Mouse (Mus musculus) spleen, adult 2 months (tissue): Measurements from ENCODE around the gene Sp6. TPM values are rescaled to one million over a fixed set of nuclear protein-coding genes. Genes with fewer than 3 reads are reported as not detected.

ENCODE experiments used
- DNase-seq, 2 experiments: peaks; one replicate each; pipeline versions ENCODE4 v3.0.0 to v3.0.0-alpha.2; 2012 to 2021; ENCODE audit warnings: low spot score in 2 of 2, low read depth in 1 of 2
- H3K27ac ChIP-seq: fragments of 200-500 bp; 2 replicates; pipeline ENCODE4 v1.5.1; 2012; ENCODE audit warnings: low read length, inconsistent platforms; ENCODE audit not compliant: insufficient read depth
- H3K27me3 ChIP-seq: fragments of 200-500 bp; 2 replicates; pipeline ENCODE4 v1.6.1; 2012; ENCODE audit warnings: mild to moderate bottlenecking, moderate library complexity, low read length, inconsistent platforms; ENCODE audit not compliant: control insufficient read depth, insufficient read depth
- H3K36me3 ChIP-seq: fragments of 200-500 bp; 2 replicates; pipeline ENCODE4 v1.6.1; 2012; ENCODE audit warnings: mild to moderate bottlenecking, low read length, inconsistent platforms; ENCODE audit not compliant: control insufficient read depth, insufficient read depth
- H3K4me1 ChIP-seq: fragments of 200-500 bp; 2 replicates; pipeline ENCODE4 v1.6.1; 2011; ENCODE audit warnings: inconsistent platforms; ENCODE audit not compliant: control insufficient read depth, insufficient read depth, insufficient read length
- H3K4me3 ChIP-seq: fragments of 200-500 bp; 2 replicates; pipeline ENCODE4 v1.5.1; 2011; ENCODE audit warnings: mild to moderate bottlenecking, inconsistent platforms; ENCODE audit not compliant: insufficient read depth, insufficient read length; ENCODE audit errors: extremely low read depth
- CTCF ChIP-seq: fragments of 200-500 bp; IDR thresholded peaks from 2 replicates; pipeline ENCODE4 v1.5.1; 2011; ENCODE audit warnings: mild to moderate bottlenecking, inconsistent platforms; ENCODE audit not compliant: insufficient read depth, insufficient read length, insufficient replicate concordance; ENCODE audit errors: extremely low read depth
- POLR2A ChIP-seq: fragments of 200-500 bp; IDR thresholded peaks from 2 replicates; pipeline ENCODE4 v1.6.1; 2011; ENCODE audit warnings: low read depth, low read length, inconsistent platforms
- WGBS: fragments of 180-500 bp; shearing (Covaris S2); methylation state at CpG from one replicate; pipeline ENCODE4 v1.1.7; 2018; 5-methylcytosine and 5-hydroxymethylcytosine counted together
- polyA plus RNA-seq: library from polyadenylated mRNA; depleted of rRNA; stranded (reverse); fragments of >200 nt; gene quantifications from 2 replicates; pipeline ENCODE4 v1.2.3, GENCODE M21; 2012

Sp6 gene
- polyA plus RNA-seq, 1 experiment, result 0.57 TPM

GRCm38 (mm10) chr11:96975511-96976378 is 37.4 kb upstream of the Sp6 start:
- TF ChIP-seq POLR2A (no peak), CTCF (no peak)
- peak overlapping the region; percentile 51 for H3K27ac ChIP-seq
- no peak overlapping the region for H3K4me3 ChIP-seq
- H3K36me3 ChIP-seq, result 0 out of 2 replicates have a peak, but pooled peaks cover 1% of the 10 kb centered on the region
- peaks cover 2% of the 10 kb centered on the region; the same call in 1 of the 2 replicates for H3K4me1 ChIP-seq
- 87% methylated on average over 10 of the region's 10 CpGs for WGBS
- H3K27me3 ChIP-seq, result no peaks in the 10 kb centered on the region
- no peak for DNase-seq

GRCm38 (mm10) chr11:96976379-96976687 is 36.9 kb upstream of the Sp6 start:
- Histone ChIP-seq H3K4me1 (no peaks in the 10 kb centered on the region; the same call in 1 of the 2 replicates), H3K27ac (peak overlapping the region; percentile 51), H3K4me3 (no peak overlapping the region; the same call in 1 of the 2 replicates), H3K27me3 (no peaks in the 10 kb centered on the region), H3K36me3 (0 out of 2 replicates have a peak, but pooled peaks cover 1% of the 10 kb centered on the region)
- WGBS, result 47% methylated on average over 3 of the region's 3 CpGs
- no peak for TF ChIP-seq POLR2A
- no peak for TF ChIP-seq CTCF
- DNase-seq, result no peak

- Histone ChIP-seq H3K36me3 (0 out of 2 replicates have a peak, but pooled peaks cover 1% of the 10 kb centered on the region), H3K27ac (peak overlapping the region; percentile 98), H3K27me3 (no peaks in the 10 kb centered on the region), H3K4me3 (peak overlapping the region; percentile 97), H3K4me1 (no peaks in the 10 kb centered on the region; the same call in 1 of the 2 replicates)
- WGBS, result 2% methylated on average over 47 of the region's 50 CpGs
- DNase-seq, result peak; percentile 76 to 82
- no peak for TF ChIP-seq CTCF
- TF ChIP-seq POLR2A, result peak; percentile 30; the same call in 1 of the 2 replicates
These were observed 36.1 kb upstream of the Sp6 start for GRCm38 (mm10) chr11:96976911-96977591.

GRCm38 (mm10) chr11:96977606-96978400 is 35.4 kb upstream of the Sp6 start:
- TF ChIP-seq POLR2A, result peak; percentile 84; the same call in 1 of the 2 replicates
- no peak for TF ChIP-seq CTCF
- WGBS, result 1% methylated on average over 43 of the region's 45 CpGs

GRCm38 (mm10) chr11:96978401-96979246 is 34.6 kb upstream of the Sp6 start:
- H3K4me1 ChIP-seq, result no peaks in the 10 kb centered on the region; the same call in 1 of the 2 replicates
- no peak for DNase-seq
- H3K27me3 ChIP-seq, result no peaks in the 10 kb centered on the region
- TF ChIP-seq POLR2A, result no peak
- TF ChIP-seq CTCF, result no peak
- H3K4me3 ChIP-seq, result peak overlapping the region; percentile 81
- WGBS, result 22% methylated on average over 17 of the region's 17 CpGs
- 0 out of 2 replicates have a peak, but pooled peaks cover under 1% of the 10 kb centered on the region for H3K36me3 ChIP-seq
- peak overlapping the region; percentile 95 for H3K27ac ChIP-seq

More at GRCm38 (mm10) chr11:96977606-96978400, 35.4 kb upstream of the Sp6 start:
- DNase-seq, result peak; percentile 96 to 100
- H3K4me1 ChIP-seq, result no peaks in the 10 kb centered on the region; the same call in 1 of the 2 replicates
- 0 out of 2 replicates have a peak, but pooled peaks cover 1% of the 10 kb centered on the region for H3K36me3 ChIP-seq
- peak overlapping the region; percentile 97 for H3K4me3 ChIP-seq
- H3K27ac ChIP-seq, result peak overlapping the region; percentile 98
- no peaks in the 10 kb centered on the region for H3K27me3 ChIP-seq

- DNase-seq, result no peak
- TF ChIP-seq POLR2A (no peak), CTCF (no peak)
- Histone ChIP-seq H3K27ac (no peak overlapping the region), H3K4me1 (no peaks in the 10 kb centered on the region; the same call in 1 of the 2 replicates), H3K36me3 (no peaks in the 10 kb centered on the region), H3K27me3 (no peaks in the 10 kb centered on the region), H3K4me3 (no peak overlapping the region)
- WGBS, result 90% methylated on average over 7 of the region's 7 CpGs
These were observed 33.9 kb upstream of the Sp6 start for GRCm38 (mm10) chr11:96979329-96979728.
